Mouse (Mus musculus): ENCODE results near the gene Myt1l.

The Myt1l gene

DNA sequence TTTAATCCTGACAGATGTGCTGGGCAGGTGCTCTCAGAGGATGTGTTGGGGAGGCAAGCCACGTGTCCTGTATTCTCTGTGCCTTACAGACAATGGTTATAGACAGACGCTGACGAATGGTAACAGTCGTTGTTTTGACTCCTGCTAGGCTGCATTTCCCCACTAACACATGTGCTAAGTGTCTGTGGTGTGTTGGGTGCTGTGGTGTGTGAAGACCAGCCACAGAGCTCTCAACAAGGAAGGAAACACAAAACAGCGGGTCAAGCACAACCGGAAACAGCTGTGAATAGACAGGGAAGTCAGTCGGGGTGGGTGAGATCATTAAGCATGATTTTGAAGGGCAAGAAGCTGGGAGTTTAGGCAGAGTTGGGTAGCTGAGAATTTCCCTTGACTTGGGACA lies 41.1 kb downstream of the Myt1l start:
- no peak for DNase-seq

GRCm38 (mm10) chr12:29570351-29570750 lies 42.2 kb downstream of the Myt1l start:
- no peak for DNase-seq

- DNase-seq: no peak
These were observed 43.4 kb downstream of the Myt1l start for GRCm38 (mm10) chr12:29571613-29572012.

GRCm38 (mm10) chr12:29593787-29594186 lies 65.6 kb downstream of the Myt1l start:
- DNase-seq: peak; percentile 77

DNA sequence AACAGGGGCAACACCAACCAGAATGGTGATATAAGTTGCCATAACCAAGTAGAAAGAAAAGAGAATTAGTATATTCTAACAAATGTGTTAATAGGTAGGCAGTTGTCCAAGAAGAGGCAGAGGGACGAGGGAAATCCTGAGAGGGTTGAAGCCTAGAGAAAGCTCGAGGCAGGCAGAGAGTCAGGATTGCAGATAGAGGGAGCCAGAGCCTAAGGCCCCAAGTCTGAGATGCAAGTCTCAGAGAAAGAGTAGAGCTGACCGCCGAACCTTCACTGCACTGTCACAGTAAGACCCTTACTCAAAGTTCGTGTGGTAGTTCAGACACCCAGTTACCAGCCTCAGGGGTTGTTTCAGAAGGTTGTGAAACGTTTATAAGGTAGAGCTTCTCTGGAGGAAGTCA lies 71.7 kb downstream of the Myt1l start:
- no peak for DNase-seq

- no peak for DNase-seq
These were observed 73.0 kb downstream of the Myt1l start for GRCm38 (mm10) chr12:29601223-29601622.

- DNase-seq: no peak
These were observed 76.5 kb downstream of the Myt1l start for GRCm38 (mm10) chr12:29604659-29605058.

DNA sequence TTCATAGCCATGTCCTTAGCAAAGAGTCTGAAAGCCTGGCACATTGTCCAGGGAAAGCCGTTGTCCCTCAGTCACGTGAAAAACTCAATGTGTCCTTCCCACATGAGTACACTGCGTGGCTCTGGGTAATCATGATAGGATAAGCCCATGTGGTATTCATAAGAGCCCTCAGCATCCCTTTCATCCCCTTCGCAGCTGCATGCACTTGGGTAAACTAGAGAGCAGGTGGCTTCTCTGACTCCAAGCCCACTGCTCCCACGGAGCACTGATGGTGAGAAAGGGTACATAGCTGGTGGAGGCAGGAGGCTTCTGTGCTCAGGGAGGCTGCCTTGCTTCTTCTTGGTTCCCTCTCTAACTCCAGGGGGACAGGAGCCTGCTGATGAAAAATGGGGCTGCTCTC lies 76.9 kb downstream of the Myt1l start:
- DNase-seq: no peak

DNA sequence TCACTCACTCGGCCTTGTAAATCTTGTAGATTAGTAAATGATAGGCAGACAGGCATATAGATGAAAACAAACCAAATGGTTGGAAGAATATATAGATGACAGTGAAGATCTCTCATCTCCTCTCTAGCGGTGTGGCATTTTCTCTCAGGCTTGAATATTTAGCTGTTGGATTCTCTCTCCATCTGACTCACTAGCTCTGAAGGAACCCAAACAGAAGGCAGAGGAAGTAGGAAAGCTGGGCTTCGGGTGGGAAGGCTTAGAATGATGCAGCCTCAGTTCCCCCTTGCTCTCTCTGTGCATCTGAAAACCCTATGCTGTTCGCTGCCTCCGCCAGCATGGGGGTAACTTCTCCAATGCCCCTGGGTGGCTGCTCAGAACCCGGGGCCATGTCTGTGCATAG lies 78.0 kb downstream of the Myt1l start:
- DNase-seq: no peak

GRCm38 (mm10) chr12:29617746-29618145 lies 89.6 kb downstream of the Myt1l start:
- peak; percentile 26 for DNase-seq

DNA sequence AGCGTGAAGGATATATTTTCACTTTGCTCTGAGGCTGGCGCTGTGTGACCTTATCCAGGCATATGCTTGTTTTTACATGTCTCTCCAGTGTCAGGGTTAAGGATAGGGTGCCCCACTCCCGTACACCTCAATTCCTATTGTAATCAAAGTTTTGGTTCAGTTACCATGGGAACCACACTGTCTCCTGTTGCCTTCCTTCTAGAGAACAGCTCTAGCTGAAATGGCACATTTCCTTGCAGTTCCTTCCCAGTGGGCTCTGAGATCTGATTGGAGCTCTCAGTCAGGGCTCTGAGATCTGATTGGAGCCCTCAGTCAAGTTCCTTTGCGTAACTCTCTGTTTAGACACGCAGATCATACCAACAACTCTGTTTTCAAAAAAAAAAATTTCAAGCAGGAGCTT lies 93.3 kb downstream of the Myt1l start:
- DNase-seq: no peak

DNA sequence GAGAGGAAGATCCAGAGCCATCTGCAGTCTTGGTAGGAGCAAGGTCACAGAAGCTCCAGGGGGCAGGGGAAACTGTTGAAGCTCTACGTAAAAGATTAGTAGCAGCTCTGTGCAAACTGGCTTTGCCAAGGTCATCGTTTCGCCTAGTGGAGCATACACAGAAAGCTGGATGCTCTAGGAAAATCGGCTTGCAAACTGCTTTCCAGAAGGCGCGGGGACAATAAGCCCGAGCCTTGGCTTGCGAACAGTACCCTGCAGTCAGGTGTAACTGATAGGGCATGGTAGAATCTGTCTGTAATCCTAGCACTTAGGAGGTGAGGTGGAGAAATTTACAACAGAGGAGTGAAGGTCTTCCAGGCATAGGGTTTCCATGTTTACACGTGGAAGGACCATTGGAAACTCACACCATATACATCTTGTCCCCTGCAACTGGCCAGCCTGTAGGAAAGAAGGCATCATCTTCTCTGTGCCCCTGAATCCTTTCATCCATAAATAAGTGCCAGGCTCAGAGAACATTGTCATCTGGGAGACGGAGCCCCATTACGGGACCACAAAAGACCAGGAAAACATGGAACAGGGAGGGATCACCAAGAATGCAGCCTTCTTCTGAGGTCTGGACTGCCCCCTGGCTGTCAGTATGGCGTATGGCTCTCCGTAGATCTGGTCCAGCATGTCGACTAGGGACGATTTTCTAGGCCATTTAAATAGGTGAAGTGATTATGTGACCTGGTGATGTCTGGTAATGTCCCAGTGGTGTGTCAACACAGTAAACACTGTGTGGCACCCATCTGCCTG lies 100.0 kb downstream of the Myt1l start:
- peak; percentile 31 for DNase-seq

- no peak for DNase-seq
These were observed 101.8 kb downstream of the Myt1l start for GRCm38 (mm10) chr12:29629875-29630538.

- DNase-seq: no peak
These were observed 106.3 kb downstream of the Myt1l start for GRCm38 (mm10) chr12:29634509-29634908.

DNA sequence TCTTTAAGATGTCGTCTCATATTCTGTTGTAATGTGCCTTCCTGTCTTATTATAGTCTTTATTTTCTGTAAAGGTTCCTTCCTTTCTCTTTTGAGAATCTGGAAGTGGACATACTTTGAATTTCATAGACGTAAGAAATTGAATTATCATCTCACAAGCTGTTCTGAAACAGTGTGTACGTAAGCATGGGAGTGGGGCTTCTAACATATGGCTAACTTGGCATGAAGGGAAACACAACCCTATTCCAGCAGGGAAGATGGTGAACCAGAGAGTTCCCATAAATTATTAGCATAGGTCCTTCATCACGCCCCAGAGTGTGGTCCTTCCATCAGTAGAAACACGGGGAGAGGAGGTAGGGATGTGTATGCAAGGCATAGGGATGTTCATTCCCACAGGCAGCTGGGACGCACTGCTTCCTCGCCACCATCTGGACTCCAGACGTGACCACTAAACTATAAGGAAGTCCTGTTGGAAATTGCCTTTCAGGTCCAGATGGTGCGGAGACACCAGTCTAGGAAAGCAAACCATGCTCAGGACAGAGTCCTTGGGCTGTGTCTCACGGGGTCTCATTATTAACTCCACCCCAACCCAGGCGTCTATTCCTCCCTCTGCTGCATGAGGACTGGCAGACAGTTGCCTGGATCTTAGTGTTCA lies 111.5 kb downstream of the Myt1l start:
- DNase-seq: no peak

- no peak for DNase-seq
These were observed 112.0 kb downstream of the Myt1l start for GRCm38 (mm10) chr12:29640201-29640600.

- DNase-seq: no peak
These were observed 114.7 kb downstream of the Myt1l start for GRCm38 (mm10) chr12:29642915-29643314.

GRCm38 (mm10) chr12:29644091-29644490 lies 115.9 kb downstream of the Myt1l start:
- DNase-seq: no peak

DNA sequence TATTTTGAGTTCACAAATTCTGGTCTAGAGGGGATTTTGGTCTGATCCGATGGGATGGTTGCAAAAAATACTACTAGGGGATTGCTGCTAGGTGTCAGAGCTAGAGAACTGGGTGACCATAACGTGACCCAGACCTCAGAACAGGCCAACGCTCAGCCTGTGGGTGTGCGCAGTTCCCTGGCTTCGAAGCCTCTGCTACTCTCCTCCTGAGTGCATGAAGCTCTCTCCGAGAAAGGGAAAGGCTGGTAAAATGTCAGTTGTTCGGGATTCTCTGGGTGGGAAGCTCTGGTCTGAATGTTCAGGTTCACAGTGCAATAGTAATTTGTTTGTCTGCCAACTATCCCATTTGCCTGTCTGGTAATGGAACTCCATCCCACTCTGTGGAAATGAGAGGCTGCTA lies 116.5 kb downstream of the Myt1l start:
- no peak for DNase-seq

- DNase-seq: no peak
These were observed 121.4 kb downstream of the Myt1l start for GRCm38 (mm10) chr12:29649510-29650152.

GRCm38 (mm10) chr12:29652516-29652915 lies 124.3 kb downstream of the Myt1l start:
- peak; percentile 27 for DNase-seq

GRCm38 (mm10) chr12:29655197-29655632 lies 127.0 kb downstream of the Myt1l start:
- no peak for DNase-seq

DNA sequence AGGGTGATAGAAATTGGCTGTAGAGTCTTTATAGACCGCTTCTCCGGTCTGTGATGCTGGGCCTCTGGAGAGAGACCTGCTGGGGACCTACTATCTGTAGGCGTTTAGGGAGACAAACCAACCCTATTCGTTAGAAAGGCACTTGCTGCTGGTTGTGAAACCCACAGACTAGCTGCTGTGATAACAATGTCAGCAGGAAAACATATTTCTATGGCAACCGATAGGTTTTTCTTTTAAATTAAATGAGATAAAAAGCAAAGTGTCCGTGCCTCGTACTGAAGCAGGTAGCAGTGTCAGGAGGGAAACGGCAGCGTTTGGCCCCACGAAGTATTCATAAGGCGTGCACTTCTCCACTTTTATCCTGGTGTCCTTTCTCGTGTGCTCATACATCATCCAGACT lies 127.5 kb downstream of the Myt1l start:
- no peak for DNase-seq

All from cerebellum, adult 11-12 months (tissue).